Mouse (Mus musculus): Measurements from ENCODE around the gene Etfa.

- TF ChIP-seq CTCF (IDR thresholded peaks at IDR 0.05; ENCODE audit: low read depth), result no peak
- TF ChIP-seq EP300 (IDR thresholded peaks at IDR 0.05; ENCODE audit: low read depth), result no peak
Measured at GRCm38 (mm10) chr9:55546176-55547010, 34.4 kb upstream of the Etfa start.
